Mouse (Mus musculus) stomach, embryonic 15.5 days (tissue): ENCODE measurements at regions not wholly inside any gene's neighbourhood (a gene's known extent, or its start where the extent isn't known, plus 50 kb on each side); places are given as distances from the start of the nearest gene placed in this dataset.
A peak's percentile ranks its signal among the peaks of the same experiment; 100 is the strongest.

Source experiments
- ATAC-seq: fragments of 200-750 bp; cut with Nextera tagmentation; 2 replicates; pipeline ENCODE4 v1.8.0; 2017; ENCODE audit warnings: low read depth, moderate number of reproducible peaks, moderate TSS enrichment; ENCODE audit not compliant: insufficient read depth, low FRiP score
- H3K27ac ChIP-seq: fragments of 300-500 bp; sonication (generic); 2 replicates; pipeline ENCODE4 v1.5.1; 2015; ENCODE audit warnings: mild to moderate bottlenecking, inconsistent platforms
- H3K27me3 ChIP-seq: fragments of 300-500 bp; sonication (generic); replicated peaks from 2 replicates; pipeline ENCODE4 v1.6.1; 2015; ENCODE audit warnings: inconsistent platforms
- H3K36me3 ChIP-seq: fragments of 300-500 bp; sonication (generic); 2 replicates; pipeline ENCODE4 v1.6.1; 2015; ENCODE audit warnings: inconsistent platforms
- H3K4me1 ChIP-seq: fragments of 300-500 bp; sonication (generic); 2 replicates; pipeline ENCODE4 v1.6.1; 2015; ENCODE audit warnings: inconsistent platforms
- H3K4me2 ChIP-seq: fragments of 300-500 bp; sonication (generic); 2 replicates; pipeline ENCODE4 v1.6.1; 2015; ENCODE audit warnings: mild to moderate bottlenecking, inconsistent platforms
- H3K4me3 ChIP-seq: fragments of 300-500 bp; sonication (generic); replicated peaks from 2 replicates; pipeline ENCODE4 v1.5.1; 2015; ENCODE audit warnings: inconsistent platforms
- H3K9ac ChIP-seq: fragments of 300-500 bp; sonication (generic); 2 replicates; pipeline ENCODE4 v1.6.1; 2015; ENCODE audit warnings: inconsistent platforms
- H3K9me3 ChIP-seq: fragments of 300-500 bp; sonication (generic); 2 replicates; pipeline ENCODE4 v1.6.1; 2016; ENCODE audit warnings: inconsistent platforms
- WGBS: fragments of 180-500 bp; shearing (Covaris S2); methylation state at CpG from one replicate; pipeline ENCODE4 v1.1.7; 2015; 5-methylcytosine and 5-hydroxymethylcytosine counted together

GRCm38 (mm10) chr10:103718998-103719662 lies 351.5 kb downstream of the Slc6a15 start:
- Histone ChIP-seq H3K4me1 (no peaks in the 10 kb centered on the region), H3K27me3 (no peaks in the 10 kb centered on the region), H3K36me3 (no peaks in the 10 kb centered on the region), H3K9me3 (no peaks in the 10 kb centered on the region), H3K4me3 (no peak overlapping the region), H3K27ac (no peak overlapping the region), H3K9ac (no peak overlapping the region), H3K4me2 (no peak overlapping the region)
- no peak for ATAC-seq
- 54% methylated on average over 8 of the region's 8 CpGs for WGBS

- Histone ChIP-seq H3K27me3 (no peaks in the 10 kb centered on the region), H3K4me3 (no peak overlapping the region), H3K36me3 (no peaks in the 10 kb centered on the region), H3K27ac (no peak overlapping the region), H3K9ac (no peak overlapping the region), H3K9me3 (no peaks in the 10 kb centered on the region), H3K4me2 (no peak overlapping the region), H3K4me1 (no peaks in the 10 kb centered on the region)
- no peak for ATAC-seq
Observed at GRCm38 (mm10) chr10:103726680-103727079, 359.1 kb downstream of the Slc6a15 start.

- H3K9ac ChIP-seq: no peak overlapping the region
- H3K4me3 ChIP-seq: no peak overlapping the region
- no peaks in the 10 kb centered on the region for H3K27me3 ChIP-seq
- H3K9me3 ChIP-seq: no peaks in the 10 kb centered on the region
- H3K4me1 ChIP-seq: no peaks in the 10 kb centered on the region
- H3K4me2 ChIP-seq: no peak overlapping the region
- WGBS: 42% methylated on average over 1 of the region's 1 CpGs
- H3K27ac ChIP-seq: no peak overlapping the region
- ATAC-seq: no peak
- H3K36me3 ChIP-seq: no peaks in the 10 kb centered on the region
Observed at GRCm38 (mm10) chr10:103731522-103731921, 363.9 kb downstream of the Slc6a15 start.

GRCm38 (mm10) chr10:103731981-103732380 lies 364.4 kb downstream of the Slc6a15 start:
- no peaks in the 10 kb centered on the region for H3K36me3 ChIP-seq
- H3K4me3 ChIP-seq: no peak overlapping the region
- H3K9ac ChIP-seq: no peak overlapping the region
- no peaks in the 10 kb centered on the region for H3K4me1 ChIP-seq
- H3K4me2 ChIP-seq: no peak overlapping the region
- H3K27ac ChIP-seq: no peak overlapping the region
- no peaks in the 10 kb centered on the region for H3K9me3 ChIP-seq
- no peak for ATAC-seq
- no peaks in the 10 kb centered on the region for H3K27me3 ChIP-seq
- 59% methylated on average over 5 of the region's 5 CpGs for WGBS

GRCm38 (mm10) chr10:103780127-103780526 lies 362.7 kb upstream of the Gm21293 start:
- Histone ChIP-seq H3K27ac (no peak overlapping the region), H3K4me1 (no peaks in the 10 kb centered on the region), H3K4me3 (no peak overlapping the region), H3K4me2 (no peak overlapping the region), H3K9ac (no peak overlapping the region), H3K9me3 (no peaks in the 10 kb centered on the region), H3K27me3 (no peaks in the 10 kb centered on the region), H3K36me3 (no peaks in the 10 kb centered on the region)
- WGBS: 78% methylated on average over 1 of the region's 1 CpGs
- no peak for ATAC-seq

- Histone ChIP-seq H3K9me3 (no peaks in the 10 kb centered on the region), H3K4me1 (no peaks in the 10 kb centered on the region), H3K36me3 (no peaks in the 10 kb centered on the region), H3K27me3 (no peaks in the 10 kb centered on the region), H3K4me2 (no peak overlapping the region), H3K4me3 (no peak overlapping the region), H3K9ac (no peak overlapping the region), H3K27ac (no peak overlapping the region)
- ATAC-seq: no peak
Observed at GRCm38 (mm10) chr10:103784920-103785319, 357.9 kb upstream of the Gm21293 start.

GRCm38 (mm10) chr10:103829079-103829478 lies 313.7 kb upstream of the Gm21293 start:
- ATAC-seq: no peak

GRCm38 (mm10) chr10:103832063-103832462 lies 310.7 kb upstream of the Gm21293 start:
- Histone ChIP-seq H3K27ac (no peak overlapping the region), H3K27me3 (no peaks in the 10 kb centered on the region), H3K36me3 (no peaks in the 10 kb centered on the region), H3K4me1 (no peaks in the 10 kb centered on the region), H3K4me3 (no peak overlapping the region), H3K4me2 (no peak overlapping the region), H3K9me3 (no peaks in the 10 kb centered on the region), H3K9ac (no peak overlapping the region)
- ATAC-seq: no peak
- WGBS: 64% methylated on average over 2 of the region's 2 CpGs

More at GRCm38 (mm10) chr10:103829079-103829478, 313.7 kb upstream of the Gm21293 start:
- Histone ChIP-seq H3K4me2 (no peak overlapping the region), H3K9me3 (no peaks in the 10 kb centered on the region), H3K9ac (no peak overlapping the region), H3K36me3 (no peaks in the 10 kb centered on the region), H3K27me3 (no peaks in the 10 kb centered on the region), H3K27ac (no peak overlapping the region), H3K4me3 (no peak overlapping the region), H3K4me1 (no peaks in the 10 kb centered on the region)

- WGBS: 54% methylated on average over 1 of the region's 1 CpGs
- no peak overlapping the region for H3K4me2 ChIP-seq
- H3K4me1 ChIP-seq: no peaks in the 10 kb centered on the region
- no peaks in the 10 kb centered on the region for H3K9me3 ChIP-seq
- H3K27me3 ChIP-seq: no peaks in the 10 kb centered on the region
- no peak overlapping the region for H3K27ac ChIP-seq
- ATAC-seq: no peak
- no peak overlapping the region for H3K4me3 ChIP-seq
- no peaks in the 10 kb centered on the region for H3K36me3 ChIP-seq
- H3K9ac ChIP-seq: no peak overlapping the region
Observed at GRCm38 (mm10) chr10:103855211-103855610, 287.6 kb upstream of the Gm21293 start.

GRCm38 (mm10) chr10:103860890-103861289 lies 281.9 kb upstream of the Gm21293 start:
- Histone ChIP-seq H3K36me3 (no peaks in the 10 kb centered on the region), H3K4me1 (no peaks in the 10 kb centered on the region), H3K4me2 (no peak overlapping the region), H3K4me3 (no peak overlapping the region), H3K9me3 (no peaks in the 10 kb centered on the region), H3K9ac (no peak overlapping the region), H3K27me3 (no peaks in the 10 kb centered on the region), H3K27ac (no peak overlapping the region)
- WGBS: 86% methylated on average over 1 of the region's 1 CpGs
- ATAC-seq: no peak

- no peak overlapping the region for H3K4me3 ChIP-seq
- no peaks in the 10 kb centered on the region for H3K9me3 ChIP-seq
- WGBS: 83% methylated on average over 2 of the region's 2 CpGs
- no peaks in the 10 kb centered on the region for H3K36me3 ChIP-seq
- H3K27ac ChIP-seq: no peak overlapping the region
- H3K27me3 ChIP-seq: no peaks in the 10 kb centered on the region
- no peak overlapping the region for H3K4me2 ChIP-seq
- no peak for ATAC-seq
- no peak overlapping the region for H3K9ac ChIP-seq
- H3K4me1 ChIP-seq: no peaks in the 10 kb centered on the region
Observed at GRCm38 (mm10) chr10:103862120-103862519, 280.7 kb upstream of the Gm21293 start.

- no peak for ATAC-seq
- Histone ChIP-seq H3K9me3 (no peaks in the 10 kb centered on the region), H3K4me3 (no peak overlapping the region), H3K9ac (no peak overlapping the region), H3K27me3 (no peaks in the 10 kb centered on the region), H3K36me3 (no peaks in the 10 kb centered on the region), H3K4me1 (no peaks in the 10 kb centered on the region), H3K27ac (no peak overlapping the region), H3K4me2 (no peak overlapping the region)
- 74% methylated on average over 3 of the region's 3 CpGs for WGBS
Observed at GRCm38 (mm10) chr10:103863909-103864308, 278.9 kb upstream of the Gm21293 start.

- Histone ChIP-seq H3K4me2 (no peak overlapping the region), H3K9ac (no peak overlapping the region), H3K36me3 (no peaks in the 10 kb centered on the region), H3K4me1 (no peaks in the 10 kb centered on the region), H3K4me3 (no peak overlapping the region), H3K27ac (no peak overlapping the region), H3K27me3 (no peaks in the 10 kb centered on the region), H3K9me3 (no peaks in the 10 kb centered on the region)
- 48% methylated on average over 2 of the region's 2 CpGs for WGBS
- peak; percentile 50; the same call in 1 of the 2 replicates for ATAC-seq
Observed at GRCm38 (mm10) chr10:103910098-103910497, 232.7 kb upstream of the Gm21293 start.
